Mouse (Mus musculus) kidney, adult 2 months (tissue): ENCODE measurements at regions not wholly inside any gene's neighbourhood (a gene's known extent, or its start where the extent isn't known, plus 50 kb on each side); places are given as distances from the start of the nearest gene placed in this dataset.

Experiments used
- CTCF ChIP-seq: fragments of 200-500 bp; conservative IDR thresholded peaks from 2 replicates; pipeline ENCODE4 v1.5.1; 2011; ENCODE audit warnings: low read depth, mild to moderate bottlenecking, control low read depth, low read length, moderate library complexity, mixed read lengths; ENCODE audit not compliant: insufficient read depth, insufficient read length
- POLR2A ChIP-seq: fragments of 200-500 bp; IDR thresholded peaks from one replicate; pipeline ENCODE4 v1.6.1; 2011; ENCODE audit warnings: low read depth, low read length, control low read depth

DNA sequence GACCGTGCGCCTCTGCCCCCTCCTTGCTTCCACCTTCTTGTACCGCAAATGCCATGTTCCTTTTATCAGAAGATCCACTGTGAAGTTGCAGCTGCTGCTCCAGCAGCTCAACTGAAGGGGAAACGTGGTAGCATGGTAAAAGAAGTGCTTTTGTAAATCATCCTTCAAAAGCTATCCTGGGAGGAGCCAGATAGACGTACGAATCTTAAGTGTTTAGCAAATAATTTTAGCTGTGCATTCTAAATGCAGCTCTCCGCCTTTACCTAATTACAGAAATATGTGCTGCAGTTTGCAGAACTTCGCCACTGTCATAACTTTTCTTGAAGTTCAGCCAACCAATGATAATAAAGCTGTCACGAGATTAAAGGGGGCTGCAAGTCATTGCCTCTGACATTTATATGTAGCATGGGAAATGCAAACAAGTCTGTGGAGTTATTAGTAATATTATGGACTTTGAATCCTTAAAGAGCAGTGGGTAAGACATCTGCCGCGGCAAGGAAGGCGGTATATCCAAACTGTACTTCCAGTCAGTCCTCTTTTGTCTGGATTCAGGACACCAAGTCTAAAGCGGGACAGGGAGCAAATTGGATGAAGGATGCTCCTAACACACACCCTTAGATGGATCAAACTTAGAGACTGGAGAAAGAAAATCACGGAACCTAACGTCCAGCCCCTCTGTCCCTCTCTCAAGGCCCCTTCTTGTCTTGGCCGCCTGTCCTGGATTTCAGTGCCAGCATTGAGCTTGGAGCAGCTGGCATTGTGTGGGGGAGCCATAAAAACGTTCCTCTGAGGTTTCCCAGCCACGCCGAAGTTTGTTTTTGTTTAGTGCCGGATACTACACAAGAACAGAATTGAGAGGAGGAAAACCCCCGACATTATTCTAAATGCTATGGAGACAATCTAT is 320.7 kb downstream of the Epha7 start:
- TF ChIP-seq POLR2A (no peak), CTCF (no peak)
